Mouse (Mus musculus): ENCODE measurements around the gene Ezh2. TPM values are rescaled to one million over a fixed set of nuclear protein-coding genes. Genes with fewer than 3 reads are reported as not detected.

The Ezh2 gene
- polyA plus RNA-seq (2015; fragmentation: Nextera tagmentation; extraction: Ambion mirVana): 25.5 and 28.4 TPM in 2 replicates

GRCm38 (mm10) chr6:47594926-47595623, at the start of gene Ezh2:
TSS of gene Ezh2 (minus strand) at chr6:47595341.

Other genes with a start within 250 kb of the Ezh2 start
- 98.9 and 101 TPM in 2 replicates for gene Cul1, start 141.9 kb downstream of the Ezh2 start, polyA plus RNA-seq (2015; fragmentation: Nextera tagmentation; extraction: Ambion mirVana)
- 88.8 and 91.4 TPM in 2 replicates for gene Pdia4, start 218.1 kb upstream of the Ezh2 start, polyA plus RNA-seq (2015; fragmentation: Nextera tagmentation; extraction: Ambion mirVana)
- gene Zfp786, start 235.5 kb upstream of the Ezh2 start, polyA plus RNA-seq (2015; fragmentation: Nextera tagmentation; extraction: Ambion mirVana): 7.9 and 8.2 TPM in 2 replicates
- 12.8 and 14.3 TPM in 2 replicates for gene Zfp398, start 240.3 kb upstream of the Ezh2 start, polyA plus RNA-seq (2015; fragmentation: Nextera tagmentation; extraction: Ambion mirVana)

Measured in neural tube, postnatal 0 days (tissue).